Mouse (Mus musculus): ENCODE measurements at regions not wholly inside any gene's neighbourhood (a gene's known extent, or its start where the extent isn't known, plus 50 kb on each side); places are given as distances from the start of the nearest gene placed in this dataset.

DNA sequence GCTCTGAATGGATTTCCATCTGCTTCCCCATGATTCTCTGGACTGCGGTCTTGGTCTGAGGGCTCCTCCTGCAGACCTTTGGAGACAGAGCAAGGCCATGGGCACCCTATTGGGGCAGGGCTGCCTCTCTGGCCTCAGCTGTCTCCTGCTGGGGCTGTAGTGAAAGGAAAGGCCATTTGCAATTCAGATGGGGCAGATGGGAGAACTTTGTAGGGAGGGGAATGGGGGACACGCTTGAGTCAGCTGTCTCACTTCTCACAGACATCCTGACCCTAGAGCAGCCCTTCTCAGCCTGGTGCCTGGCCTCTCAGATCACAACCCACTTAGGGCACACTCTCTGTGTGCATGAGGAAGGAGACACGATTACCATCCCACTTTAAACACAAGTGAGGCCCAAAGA is 60.3 kb upstream of the Lhx1 start:
- TF ChIP-seq POLR2A (IDR thresholded peaks at IDR 0.05; ENCODE audit: borderline replicate concordance, insufficient read depth, low read length), result no peak
- TF ChIP-seq CTCF (IDR thresholded peaks at IDR 0.05; ENCODE audit: borderline replicate concordance, insufficient read depth, low read depth, low read length), result no peak
